Mouse (Mus musculus): ENCODE data around the gene Eif4a2. TPM values are rescaled to one million over a fixed set of nuclear protein-coding genes. Genes with fewer than 3 reads are reported as not detected.
"Not testable (repeated sequence)": the region's sequence is repeated elsewhere in the genome, so short reads cannot be mapped to it uniquely, and the experiment has no call there.

Eif4a2 gene
- polyA plus RNA-seq (2021) = 578 TPM

DNA sequence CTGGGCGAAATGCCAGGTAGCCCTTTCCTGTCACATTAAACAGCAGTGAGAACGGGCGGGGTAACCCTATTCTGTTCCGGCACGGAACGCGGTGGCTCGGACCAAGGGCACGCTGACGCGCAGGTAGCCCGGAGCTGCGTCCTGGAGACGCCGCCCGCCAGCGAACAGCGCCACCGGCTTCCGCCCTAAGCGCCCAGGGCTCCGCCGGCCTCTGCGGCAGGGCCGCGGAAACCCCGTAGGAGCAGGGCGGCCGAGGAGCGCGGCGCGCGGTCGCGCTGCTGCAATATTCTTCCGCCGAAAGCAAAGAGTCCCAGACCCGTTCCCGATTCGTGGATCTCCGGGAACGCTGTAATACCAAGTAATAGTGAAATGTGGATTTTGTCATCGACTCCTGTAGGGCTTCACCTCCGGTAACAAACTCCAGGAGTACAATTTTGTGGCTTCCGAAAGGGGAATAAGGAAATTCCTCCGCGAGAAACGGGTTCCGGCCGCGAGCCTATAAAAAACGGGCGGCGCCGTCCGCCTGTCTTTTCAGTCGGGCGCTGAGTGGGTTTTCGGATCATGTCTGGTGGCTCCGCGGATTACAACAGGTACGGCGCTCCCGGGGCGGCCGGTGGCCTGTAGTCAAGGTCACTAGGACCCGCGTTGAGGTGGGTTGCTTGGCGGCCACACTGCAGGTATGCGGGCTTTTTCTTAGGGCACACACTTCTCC is at the start of gene Eif4a2:
TSS of gene Eif4a2 (plus strand) at position 214 of the 712 bp plus-strand sequence.
- DNase-seq (ENCODE audit: low read depth, low spot score) (peak; percentile 81), ATAC-seq (peak; percentile 85)
- no peak for TF ChIP-seq CTCF (IDR thresholded peaks at IDR 0.05)
- POLR2A ChIA-PET = interaction anchor here (0.7 to 3.9 kb wide), 5 partner anchors 9 to 517 kb away, joined by 3 to 21 read pairs (median 4); partner anchors contain the start of gene Rfc4
- in situ Hi-C loops (cut with MboI; ENCODE audit: low pct_unique_long_range_greater_than_20kb) = no loop called here
- no peaks in the 10 kb centered on the region for H3K27me3 ChIP-seq
- CTCF ChIA-PET = no interaction called here

DNA sequence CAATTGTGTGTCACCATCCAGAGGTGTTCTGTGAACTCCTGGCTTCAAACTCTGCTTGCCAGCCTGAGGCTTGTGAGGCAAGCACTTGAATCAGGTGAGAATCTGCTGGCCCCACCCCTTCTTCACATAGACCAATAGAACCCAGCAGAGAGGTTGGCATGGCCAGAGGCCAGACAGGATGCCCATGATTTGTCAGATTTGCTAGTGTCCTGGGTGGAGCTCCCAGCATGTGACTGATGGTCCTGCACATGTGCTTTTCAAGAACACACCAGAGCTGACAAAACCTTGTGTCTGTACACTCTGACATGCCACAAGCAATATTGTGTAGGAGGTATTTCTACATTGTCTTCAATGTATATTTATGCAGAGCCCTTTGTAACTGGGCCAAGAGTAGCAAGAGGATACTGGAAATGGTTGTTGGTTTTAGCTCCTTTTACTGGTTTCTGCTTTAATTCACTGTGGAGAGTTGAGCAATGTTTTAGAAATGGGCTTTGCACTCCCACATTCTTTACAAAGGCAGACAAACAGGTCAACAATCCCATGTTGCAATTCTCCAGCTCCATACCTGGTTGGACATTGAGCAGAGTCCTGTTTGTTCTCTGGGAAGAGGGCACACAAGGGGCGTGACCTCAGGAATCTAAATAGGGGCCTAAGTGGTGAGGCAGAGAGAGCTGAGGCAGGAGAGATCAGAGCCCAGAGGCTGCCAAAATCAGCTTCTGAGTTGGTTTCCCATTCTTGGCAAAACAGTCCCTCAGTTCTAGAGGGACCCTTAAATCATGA is 49.4 kb upstream of the Eif4a2 start, which contains the start of gene Kng1:
TSS of gene Kng1 (plus strand) at position 198 of the 780 bp plus-strand sequence.
- H3K27me3 ChIP-seq; ATAC-seq; in situ Hi-C loops (cut with MboI; ENCODE audit: low pct_unique_long_range_greater_than_20kb); POLR2A ChIA-PET; DNase-seq (ENCODE audit: low read depth, low spot score); CTCF ChIA-PET: not testable (repeated sequence)

DNA sequence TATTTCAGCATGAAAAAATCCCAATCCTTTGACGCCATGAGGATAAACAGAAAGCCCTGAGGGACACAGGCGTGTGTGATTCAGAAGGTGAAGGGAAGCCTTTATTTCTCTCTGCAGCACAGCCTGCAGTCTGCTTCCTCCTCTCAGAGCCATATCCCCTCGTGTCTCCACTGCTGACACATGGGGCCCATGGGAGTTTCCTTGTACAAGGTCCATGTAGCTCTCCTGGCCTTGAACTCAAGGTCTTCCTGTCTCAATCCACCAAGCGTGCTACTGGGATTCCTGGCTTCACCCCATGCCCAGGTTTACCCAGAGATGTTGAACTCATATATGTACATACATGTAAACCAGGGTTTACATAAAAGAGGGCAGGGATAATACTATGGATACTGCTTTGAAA is 47.6 kb upstream of the Eif4a2 start:
- POLR2A ChIA-PET; DNase-seq (ENCODE audit: low read depth, low spot score); ATAC-seq; H3K27me3 ChIP-seq; CTCF ChIA-PET: not testable (repeated sequence)
- in situ Hi-C loops (cut with MboI; ENCODE audit: low pct_unique_long_range_greater_than_20kb) = loop anchor here (5.0 kb wide), 1 partner anchor 37 kb away; no protein-coding TSS in a partner anchor

DNA sequence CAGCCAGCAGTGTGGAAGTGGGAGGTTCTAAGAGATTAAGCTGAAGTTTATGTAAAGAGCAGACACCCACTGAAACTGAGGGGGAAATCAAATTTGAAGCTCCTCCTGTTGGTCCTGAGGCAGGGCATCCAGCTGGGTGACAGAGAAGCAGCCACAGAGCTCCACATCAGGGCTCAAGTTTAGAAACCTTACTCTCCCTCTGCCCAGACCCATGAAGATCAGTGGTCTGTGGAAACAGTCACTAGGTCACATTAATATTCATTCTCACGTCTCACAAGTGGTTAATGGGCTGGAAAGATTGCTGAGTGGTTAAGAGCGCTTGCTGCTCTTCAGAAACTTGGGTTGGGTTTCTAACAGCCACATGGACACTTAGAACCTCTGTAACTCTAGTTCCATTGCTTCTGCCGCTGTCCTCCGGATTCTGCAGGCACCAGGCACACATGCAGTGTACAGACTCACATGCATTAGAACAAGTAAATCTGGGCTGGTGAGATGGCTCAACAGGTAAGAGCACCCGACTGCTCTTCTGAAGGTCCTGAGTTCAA is 46.4 kb upstream of the Eif4a2 start:
- CTCF ChIA-PET; DNase-seq (ENCODE audit: low read depth, low spot score); POLR2A ChIA-PET; H3K27me3 ChIP-seq; ATAC-seq: not testable (repeated sequence)
- in situ Hi-C loops (cut with MboI; ENCODE audit: low pct_unique_long_range_greater_than_20kb) = loop anchor here (5.0 kb wide), 1 partner anchor 39 kb away; no protein-coding TSS in a partner anchor

DNA sequence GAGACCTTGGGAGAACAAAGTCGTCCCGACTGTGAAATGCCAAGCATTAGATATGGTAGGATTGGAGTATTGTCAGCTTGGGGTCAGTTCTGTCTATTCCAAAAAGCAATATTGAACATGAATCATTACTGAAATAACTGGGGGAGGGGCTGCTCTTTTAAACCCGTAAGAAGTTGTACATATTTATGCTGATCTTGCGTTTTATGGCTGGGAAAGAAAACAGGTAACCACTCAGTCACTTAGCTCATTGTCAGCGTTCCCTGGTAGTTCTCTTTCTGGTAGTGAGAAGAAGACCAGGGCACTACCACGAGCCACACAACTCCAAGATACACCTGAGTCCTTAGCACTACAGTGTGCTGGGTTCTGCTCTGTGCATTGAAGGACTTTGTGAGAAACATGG is 29.7 kb upstream of the Eif4a2 start:
- CTCF ChIA-PET; POLR2A ChIA-PET; DNase-seq (ENCODE audit: low read depth, low spot score); ATAC-seq: not testable (repeated sequence)
- peaks cover 14% of the 10 kb centered on the region for H3K27me3 ChIP-seq
- in situ Hi-C loops (cut with MboI; ENCODE audit: low pct_unique_long_range_greater_than_20kb) = loop anchor here (25.0 kb wide), 1 partner anchor 835 kb away; no protein-coding TSS in a partner anchor

DNA sequence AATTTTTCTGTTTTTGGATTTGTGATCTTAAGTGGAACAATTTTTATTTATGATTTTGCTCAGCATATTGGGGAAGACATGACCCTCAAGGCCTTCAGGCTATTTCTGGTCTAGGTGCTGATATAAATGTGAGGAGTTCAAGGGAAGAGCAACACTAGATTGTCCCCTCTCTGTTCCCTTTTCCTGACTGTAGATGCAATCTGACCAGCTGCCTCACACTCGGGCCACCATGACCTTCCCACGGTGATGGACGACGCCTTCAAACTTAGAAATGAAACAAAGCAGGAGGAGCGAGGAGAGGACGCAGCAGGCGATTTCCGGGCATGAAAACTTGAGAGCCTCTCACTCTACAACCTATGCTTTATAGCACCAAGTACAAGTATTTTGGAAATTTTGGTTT is 20.1 kb upstream of the Eif4a2 start:
- POLR2A ChIA-PET; CTCF ChIA-PET; DNase-seq (ENCODE audit: low read depth, low spot score); ATAC-seq: not testable (repeated sequence)
- peaks cover 23% of the 10 kb centered on the region for H3K27me3 ChIP-seq
- in situ Hi-C loops (cut with MboI; ENCODE audit: low pct_unique_long_range_greater_than_20kb) = loop anchor here (25.0 kb wide), 1 partner anchor 825 kb away; no protein-coding TSS in a partner anchor

DNA sequence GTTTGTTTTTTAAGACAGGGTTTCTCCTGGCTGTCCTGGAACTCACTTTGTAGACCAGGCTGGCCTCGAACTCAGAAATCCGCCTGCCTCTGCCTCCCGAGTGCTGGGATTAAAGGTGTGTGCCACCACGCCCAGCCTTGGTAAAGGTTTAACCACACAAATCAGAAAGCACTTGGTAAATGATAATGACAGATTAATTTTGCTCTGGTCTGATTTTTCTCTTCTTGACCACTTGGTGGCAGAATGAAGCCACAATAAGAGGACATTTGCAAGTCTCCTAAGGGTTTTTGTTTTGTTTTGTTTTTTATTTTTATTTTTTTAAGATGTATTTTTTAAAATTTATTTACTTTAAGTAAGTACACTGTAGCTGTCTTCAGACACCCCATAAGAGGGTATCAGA is 19.5 kb upstream of the Eif4a2 start:
- TF ChIP-seq CTCF (IDR thresholded peaks at IDR 0.05) = peak; percentile 62
- POLR2A ChIA-PET; DNase-seq (ENCODE audit: low read depth, low spot score); ATAC-seq: not testable (repeated sequence)
- CTCF ChIA-PET = interaction anchor here (1.2 kb wide), 1 partner anchor 16 kb away, joined by 3 read pairs; no protein-coding TSS in a partner anchor
- in situ Hi-C loops (cut with MboI; ENCODE audit: low pct_unique_long_range_greater_than_20kb) = loop anchor here (25.0 kb wide), 1 partner anchor 825 kb away; no protein-coding TSS in a partner anchor
- peaks cover 20% of the 10 kb centered on the region for H3K27me3 ChIP-seq

DNA sequence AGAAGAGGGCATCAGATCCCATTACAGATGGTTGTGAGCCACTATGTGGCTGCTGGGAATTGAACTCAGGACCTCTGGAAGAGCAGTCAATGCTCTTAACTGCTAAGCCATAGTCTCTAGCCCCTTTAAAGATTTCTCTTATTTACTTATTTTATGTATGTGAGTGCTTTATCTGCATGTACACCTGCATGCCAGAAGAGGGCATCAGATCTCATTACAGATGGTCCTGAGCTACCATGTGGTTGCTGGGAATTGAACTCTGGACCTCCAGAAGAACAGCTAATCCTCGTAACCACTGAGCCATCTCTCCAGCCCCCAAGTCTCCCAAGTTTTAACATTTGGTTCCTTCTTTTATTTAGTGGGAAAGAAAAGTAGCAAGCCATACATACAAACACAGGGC is 18.8 kb upstream of the Eif4a2 start:
- H3K27me3 ChIP-seq = peaks cover 15% of the 10 kb centered on the region
- ATAC-seq; POLR2A ChIA-PET; DNase-seq (ENCODE audit: low read depth, low spot score): not testable (repeated sequence)
- CTCF ChIA-PET = interaction anchor here (0.8 to 1.2 kb wide), 4 partner anchors 15 to 855 kb away, joined by 3 read pairs; no protein-coding TSS in a partner anchor
- in situ Hi-C loops (cut with MboI; ENCODE audit: low pct_unique_long_range_greater_than_20kb) = loop anchor here (25.0 kb wide), 1 partner anchor 824 kb away; no protein-coding TSS in a partner anchor

DNA sequence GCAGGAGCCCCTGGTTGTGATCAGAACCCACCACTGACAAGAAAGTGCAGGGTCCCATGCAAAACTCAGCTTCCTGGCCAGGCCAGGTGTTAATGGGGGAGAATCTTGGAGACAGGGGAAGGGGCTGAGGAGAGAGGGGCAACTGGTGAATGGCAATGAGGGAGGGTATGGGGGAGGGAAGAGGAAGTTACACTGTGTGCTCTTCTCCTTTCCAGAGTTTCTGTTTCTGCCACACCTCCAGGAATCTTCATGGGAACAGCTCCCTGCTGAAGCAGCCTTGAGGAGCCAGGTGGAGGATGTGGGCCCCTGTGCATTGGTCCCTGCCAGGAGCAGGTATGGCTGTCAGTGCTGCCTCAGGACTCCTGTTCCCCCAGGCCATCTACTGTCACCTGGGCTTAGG is 15.9 kb upstream of the Eif4a2 start:
- ATAC-seq; H3K27me3 ChIP-seq; CTCF ChIA-PET; DNase-seq (ENCODE audit: low read depth, low spot score); POLR2A ChIA-PET: not testable (repeated sequence)
- in situ Hi-C loops (cut with MboI; ENCODE audit: low pct_unique_long_range_greater_than_20kb) = loop anchor here (25.0 kb wide), 1 partner anchor 821 kb away; no protein-coding TSS in a partner anchor

DNA sequence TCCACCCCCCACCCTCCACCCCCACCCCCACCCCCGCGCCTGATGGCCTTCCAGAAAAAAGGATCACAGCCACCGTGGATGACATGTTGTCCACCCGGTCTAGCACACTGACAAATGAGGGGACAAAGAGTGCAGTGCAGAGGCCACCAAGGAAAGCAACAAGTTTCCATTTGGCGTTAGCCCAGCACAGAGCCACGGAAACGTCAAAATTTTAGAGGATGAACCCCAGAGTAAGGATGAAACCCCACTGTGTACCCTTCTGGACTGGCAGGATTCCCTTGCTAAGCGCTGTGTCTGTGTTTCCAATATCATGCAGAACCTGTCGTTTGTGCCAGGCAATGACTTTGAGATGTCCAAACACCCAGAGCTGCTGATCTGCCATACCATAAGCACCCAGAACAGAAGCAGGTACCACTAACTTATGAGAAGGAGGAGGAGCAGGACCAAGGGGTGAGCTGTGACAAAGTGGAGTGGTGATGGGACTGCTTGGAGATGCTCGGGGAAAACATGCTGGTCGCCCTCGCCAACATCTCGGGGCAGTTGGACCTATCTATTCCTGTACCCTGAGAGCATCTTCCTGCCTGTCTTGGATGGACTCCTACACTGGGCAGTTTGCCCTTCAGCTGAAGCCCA is 13.8 kb upstream of the Eif4a2 start:
- ChIA-PET POLR2A (interaction anchor here (0.6 kb wide), 1 partner anchor 50 kb away, joined by 3 read pairs; no protein-coding TSS in a partner anchor), CTCF (interaction anchor here (1.4 kb wide), 1 partner anchor 41 kb away, joined by 8 read pairs; no protein-coding TSS in a partner anchor)
- H3K27me3 ChIP-seq = no peaks in the 10 kb centered on the region
- no peak for DNase-seq (ENCODE audit: low read depth, low spot score)
- in situ Hi-C loops (cut with MboI; ENCODE audit: low pct_unique_long_range_greater_than_20kb) = loop anchor here (25.0 kb wide), 1 partner anchor 819 kb away; no protein-coding TSS in a partner anchor
- no peak for ATAC-seq
- no peak for TF ChIP-seq CTCF (IDR thresholded peaks at IDR 0.05)
